Mouse (Mus musculus): ENCODE results near the gene Hist2h2ab.

DNA sequence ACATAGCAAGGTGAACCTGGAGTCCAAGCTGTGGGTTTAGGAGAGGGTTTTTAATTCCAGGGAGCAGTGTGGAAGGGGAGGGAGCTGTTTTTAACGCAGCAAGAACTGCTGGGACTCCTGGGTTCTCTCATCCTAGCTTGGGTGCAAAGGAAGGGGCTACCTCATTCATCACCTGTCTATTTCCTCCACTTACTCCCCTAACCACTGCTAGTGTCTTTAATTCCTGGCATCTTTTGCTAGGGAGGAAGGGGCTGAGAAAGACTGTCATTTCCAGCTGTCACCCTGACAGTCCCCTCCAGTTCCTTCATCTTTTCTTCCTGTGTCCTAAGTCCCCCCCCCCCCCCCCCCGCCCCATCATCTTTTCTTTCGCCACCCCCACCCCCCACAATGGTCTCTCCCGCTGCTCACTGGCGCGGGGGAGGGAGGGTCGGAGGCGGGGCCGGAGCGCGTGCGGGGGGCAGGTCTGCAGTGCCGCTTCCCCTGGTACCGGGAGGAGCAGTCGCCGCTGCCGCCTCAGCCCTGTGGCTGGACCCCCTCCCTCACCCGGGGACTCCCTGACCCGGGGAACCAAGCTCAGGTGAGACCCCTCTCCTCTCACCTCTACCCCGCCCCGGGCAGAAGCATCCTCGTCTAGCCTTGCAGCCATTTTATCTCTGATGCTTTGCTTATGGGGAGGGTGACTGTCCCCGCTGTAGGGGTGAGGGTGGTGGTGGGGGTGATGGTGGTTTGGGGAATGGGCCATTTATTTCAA is 38.8 kb upstream of the Hist2h2ab start, which contains the start of gene Sv2a:
- TF ChIP-seq CTCF (IDR thresholded peaks at IDR 0.05; ENCODE audit: low read depth, low read length) = no peak
- TF ChIP-seq GATA1 (IDR thresholded peaks at IDR 0.05; ENCODE audit: borderline replicate concordance, low read length) = no peak
- TF ChIP-seq TAL1 (conservative IDR thresholded peaks at IDR 0.05; ENCODE audit: low read depth, low read length) = no peak
- TF ChIP-seq POLR2AphosphoS5 (IDR thresholded peaks at IDR 0.05; ENCODE audit: insufficient replicate concordance, low read depth, low read length) = no peak
- TF ChIP-seq GATA2 (IDR thresholded peaks at IDR 0.05; ENCODE audit: borderline replicate concordance, low read depth, low read length) = no peak
